Mouse (Mus musculus) heart, postnatal 36 days (tissue): Measurements from ENCODE around the gene Tgfb1i1. TPM values are rescaled to one million over a fixed set of nuclear protein-coding genes. Genes with fewer than 3 reads are reported as not detected.

ENCODE experiments used
- DNase-seq, 2 experiments: peaks; one replicate each; pipeline ENCODE4 v3.0.0; 2021 to 2022
- intact Hi-C: fragments of 180-260 bp; cut with DNase I; formaldehyde crosslinking; loops from one replicate; pipeline ENCODE4 v1.15.1; 2025
- total RNA-seq, 2 experiments: library from RNA; stranded (reverse); gene quantifications; 2 replicates each; pipeline ENCODE4 v1.2.3; 2021

The Tgfb1i1 gene
- total RNA-seq, 2 experiments from 2014 or later = 17.4 to 20.8 TPM

DNA sequence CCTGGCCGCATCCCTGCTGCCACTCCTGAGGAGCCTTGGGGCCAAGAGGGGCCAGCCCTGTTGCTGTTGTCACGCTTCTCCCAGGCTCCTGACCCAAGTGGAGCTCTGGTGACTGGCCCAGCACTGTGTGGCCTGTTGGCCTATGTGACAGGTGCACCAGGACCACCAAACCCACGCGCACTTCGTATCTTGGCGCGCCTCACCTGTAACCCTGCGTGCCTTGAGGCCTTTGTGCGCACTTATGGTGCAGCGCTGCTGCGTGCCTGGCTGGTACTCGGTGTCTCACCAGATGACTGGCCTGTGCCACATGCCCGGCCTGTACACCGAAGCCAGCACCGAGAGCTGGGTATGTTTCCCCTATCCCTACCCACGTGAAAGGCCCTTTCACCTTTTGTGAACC is 4.3 kb upstream of the Tgfb1i1 start:
- no peak for DNase-seq
- intact Hi-C loops = loop anchor here (5.0 kb wide), 1 partner anchor 450 kb away; no protein-coding TSS in a partner anchor

GRCm38 (mm10) chr7:128243921-128244320 is 2.7 kb upstream of the Tgfb1i1 start:
- intact Hi-C loops = loop anchor here (5.0 kb wide), 1 partner anchor 448 kb away; no protein-coding TSS in a partner anchor
- DNase-seq = no peak

- no peak for DNase-seq
- intact Hi-C loops = loop anchor here (5.0 kb wide), 4 partner anchors 53 to 463 kb away; partner anchors contain the start of genes BC017158 and Tial1
These were observed 2.1 kb upstream of the Tgfb1i1 start for GRCm38 (mm10) chr7:128244410-128245025.

DNA sequence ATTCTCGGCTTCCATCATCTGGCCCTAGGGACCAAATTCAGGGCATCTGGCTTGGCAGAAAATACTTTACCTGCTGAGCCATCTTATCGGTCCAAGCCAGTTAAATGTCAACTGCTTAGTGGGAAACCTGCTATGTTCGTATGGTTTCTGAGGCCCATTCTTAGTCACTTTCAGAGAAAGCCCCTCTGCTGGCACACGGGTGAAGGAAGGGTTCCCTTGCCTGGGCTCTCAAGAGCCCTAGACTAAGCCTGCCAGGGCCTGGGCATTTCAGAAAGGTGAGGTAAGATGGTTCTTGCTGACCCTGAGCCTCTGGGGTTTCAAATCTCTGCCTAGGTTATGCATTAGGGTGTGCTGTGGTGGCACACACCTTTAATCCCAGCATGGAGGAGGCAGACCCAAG is 1.1 kb upstream of the Tgfb1i1 start:
- DNase-seq = no peak
- intact Hi-C loops = loop anchor here (5.0 kb wide), 3 partner anchors 52 to 462 kb away; partner anchors contain the start of genes BC017158 and Tial1

DNA sequence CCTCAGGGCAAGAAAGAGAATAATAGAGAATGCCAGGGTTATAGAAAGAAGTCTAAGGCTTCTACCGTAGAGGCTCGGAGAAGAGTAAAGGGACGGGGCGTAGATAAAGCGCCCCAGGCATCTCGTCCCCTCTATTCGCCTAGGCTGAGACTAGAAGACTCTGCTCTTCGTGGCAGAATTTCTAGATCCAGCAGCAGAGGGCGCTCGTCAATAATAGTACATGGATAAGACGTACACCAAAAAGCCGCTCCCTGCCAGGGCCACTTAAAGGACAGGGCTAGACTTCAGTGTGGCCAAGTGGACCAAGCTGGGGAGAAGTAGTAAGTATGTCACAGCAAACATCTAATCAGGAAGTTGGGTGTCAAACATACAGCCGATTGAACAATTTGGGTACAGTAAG is 831 bp downstream of the Tgfb1i1 start:
- intact Hi-C loops = loop anchor here (1.0 to 5.0 kb wide), 4 partner anchors 50 to 460 kb away; partner anchors contain the start of genes BC017158 and Tial1
- DNase-seq = peak; percentile 86 to 92

DNA sequence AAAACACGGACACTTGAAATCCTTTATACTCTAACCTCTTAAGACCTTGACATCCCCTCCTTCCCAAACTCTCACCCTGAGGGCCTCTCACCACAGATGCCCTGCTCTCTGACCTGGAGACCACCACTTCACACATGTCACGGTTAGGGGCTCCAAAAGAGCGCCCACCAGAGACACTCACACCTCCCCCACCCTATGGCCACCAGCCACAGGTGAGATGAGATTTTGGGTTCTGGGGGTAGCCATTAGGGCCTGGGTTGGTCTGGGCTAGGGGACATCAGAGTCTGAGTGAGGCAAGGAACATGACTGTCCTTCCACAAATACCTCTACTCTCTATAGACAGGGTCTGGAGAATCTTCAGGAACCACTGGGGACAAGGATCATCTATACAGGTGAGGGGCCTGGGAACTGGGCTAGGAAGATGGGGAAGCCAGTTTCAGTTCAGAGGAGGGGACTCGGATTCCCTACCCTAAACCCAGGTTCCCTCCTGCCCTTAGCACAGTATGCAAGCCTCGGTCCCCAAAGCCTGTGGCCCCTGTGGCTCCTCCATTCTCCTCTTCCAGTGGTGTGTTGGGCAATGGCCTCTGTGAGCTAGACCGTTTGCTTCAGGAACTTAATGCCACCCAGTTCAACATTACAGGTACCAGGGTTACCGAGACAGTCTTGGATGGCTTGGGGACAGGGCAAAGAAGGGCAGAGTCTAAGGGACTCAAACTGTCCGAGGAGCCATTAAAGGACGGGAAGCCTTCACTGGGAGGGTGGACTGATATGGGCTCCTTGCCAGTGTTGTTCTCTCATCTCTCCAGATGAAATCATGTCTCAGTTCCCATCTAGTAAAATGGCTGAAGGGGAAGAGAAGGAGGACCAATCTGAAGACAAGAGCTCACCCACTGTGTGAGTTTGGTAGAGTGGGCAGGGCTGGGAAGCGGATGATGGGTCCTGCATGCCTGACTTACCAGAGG is 1.8 kb downstream of the Tgfb1i1 start:
- intact Hi-C loops = loop anchor here (5.0 kb wide), 3 partner anchors 49 to 459 kb away; partner anchors contain the start of genes BC017158 and Tial1
- DNase-seq = no peak

DNA sequence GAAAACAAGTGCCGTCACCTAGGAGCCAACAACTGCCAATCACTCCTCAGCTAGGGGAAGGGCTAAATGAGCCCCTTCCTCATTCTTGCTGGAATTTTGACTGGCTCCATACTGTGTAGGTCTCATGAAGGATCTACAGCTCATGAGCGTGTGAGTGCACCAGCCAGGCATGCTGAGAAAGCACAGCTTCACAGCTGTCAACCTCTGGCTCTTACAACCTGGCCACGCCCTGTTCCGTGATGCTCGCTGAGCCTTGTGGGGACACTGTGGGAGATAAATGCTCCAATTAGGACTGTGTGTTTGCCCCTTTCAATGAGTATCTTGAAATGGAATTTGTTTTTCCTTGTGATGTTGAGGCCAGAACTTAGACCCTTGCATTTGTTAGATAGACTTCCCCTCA is 3.4 kb downstream of the Tgfb1i1 start:
- intact Hi-C loops = loop anchor here (5.0 kb wide), 3 partner anchors 47 to 457 kb away; partner anchors contain the start of genes BC017158 and Tial1
- DNase-seq = no peak

GRCm38 (mm10) chr7:128251946-128252345 is 5.3 kb downstream of the Tgfb1i1 start:
- DNase-seq = no peak
- intact Hi-C loops = no loop called here

- intact Hi-C loops = no loop called here
- no peak for DNase-seq
These were observed 6.0 kb downstream of the Tgfb1i1 start for GRCm38 (mm10) chr7:128252609-128253008.

GRCm38 (mm10) chr7:128254978-128255377 is 8.4 kb downstream of the Tgfb1i1 start:
- intact Hi-C loops = no loop called here
- no peak for DNase-seq

DNA sequence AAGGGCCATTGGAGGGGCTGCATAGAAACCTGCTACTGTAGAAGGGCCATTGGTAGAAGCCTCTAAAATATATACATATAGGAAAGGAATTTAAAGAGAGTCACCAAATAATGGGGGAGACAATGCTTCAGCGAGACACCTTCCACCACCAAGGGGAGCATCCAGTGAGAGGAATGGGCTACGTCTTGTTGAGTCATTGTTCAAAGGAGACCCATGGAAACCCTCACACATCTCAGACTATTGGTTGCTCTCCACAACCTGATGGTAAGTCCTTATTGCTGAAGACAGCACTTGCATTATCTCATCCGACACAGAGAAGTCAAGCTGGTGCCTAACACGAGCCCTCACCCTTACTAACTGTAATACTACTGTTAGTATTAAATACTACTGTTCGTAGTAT is 9.1 kb downstream of the Tgfb1i1 start:
- DNase-seq = no peak
- intact Hi-C loops = no loop called here

GRCm38 (mm10) chr7:128256783-128257334 is 10.2 kb downstream of the Tgfb1i1 start:
- DNase-seq = peak in 1 of 2 experiments; percentile 44
- intact Hi-C loops = no loop called here

DNA sequence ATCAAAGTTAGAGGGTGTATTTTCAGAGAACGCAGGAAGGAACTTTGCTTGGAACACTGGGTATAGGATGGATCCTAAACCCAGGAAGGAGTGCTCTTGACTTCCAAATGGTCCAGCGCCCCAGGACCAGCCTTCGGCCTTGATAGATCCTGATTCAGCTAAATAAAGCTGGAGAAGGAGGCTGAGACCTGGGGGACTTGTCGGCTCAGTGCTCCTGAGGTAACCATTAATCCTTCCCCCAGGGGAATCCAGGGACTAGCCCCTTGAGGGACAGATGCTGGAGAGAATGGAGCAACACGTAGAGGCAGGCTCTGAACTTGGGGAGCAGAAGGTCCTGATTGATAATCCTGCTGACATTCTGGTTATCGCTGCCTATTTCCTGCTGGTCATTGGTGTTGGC is 18.8 kb downstream of the Tgfb1i1 start, which contains the start of gene Slc5a2:
Gene Slc5a2, plus strand, starts transcription at position 247 of the 400 bp plus-strand sequence.
- no peak for DNase-seq

GRCm38 (mm10) chr7:128266056-128266455 is 19.4 kb downstream of the Tgfb1i1 start:
- intact Hi-C loops = no loop called here
- no peak for DNase-seq

More for the DNA sequence above, 18.8 kb downstream of the Tgfb1i1 start, which contains the start of gene Slc5a2:
- intact Hi-C loops = no loop called here

DNA sequence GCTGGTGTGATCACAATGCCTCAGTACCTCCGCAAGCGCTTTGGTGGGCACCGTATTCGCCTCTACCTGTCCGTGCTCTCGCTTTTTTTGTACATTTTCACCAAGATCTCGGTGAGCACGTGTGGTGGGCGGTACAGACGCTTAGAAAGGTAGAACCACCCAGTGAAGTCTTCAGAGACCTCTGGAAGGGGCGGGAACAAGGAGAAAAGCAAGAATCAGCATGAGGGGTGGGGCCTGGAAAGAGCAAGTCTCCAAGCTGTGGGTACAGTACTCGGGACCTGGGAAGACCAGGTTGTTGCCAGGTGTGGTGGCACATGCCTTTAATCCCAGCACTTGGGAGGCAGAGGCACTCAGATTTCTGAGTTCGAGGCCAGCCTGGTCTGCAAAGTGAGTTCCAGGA is 20.8 kb downstream of the Tgfb1i1 start:
- no peak for DNase-seq
- intact Hi-C loops = no loop called here

- no peak for DNase-seq
- intact Hi-C loops = no loop called here
These were observed 21.2 kb downstream of the Tgfb1i1 start for GRCm38 (mm10) chr7:128267813-128268212.

GRCm38 (mm10) chr7:128270431-128270850 is 23.8 kb downstream of the Tgfb1i1 start:
- intact Hi-C loops = no loop called here
- DNase-seq = no peak

DNA sequence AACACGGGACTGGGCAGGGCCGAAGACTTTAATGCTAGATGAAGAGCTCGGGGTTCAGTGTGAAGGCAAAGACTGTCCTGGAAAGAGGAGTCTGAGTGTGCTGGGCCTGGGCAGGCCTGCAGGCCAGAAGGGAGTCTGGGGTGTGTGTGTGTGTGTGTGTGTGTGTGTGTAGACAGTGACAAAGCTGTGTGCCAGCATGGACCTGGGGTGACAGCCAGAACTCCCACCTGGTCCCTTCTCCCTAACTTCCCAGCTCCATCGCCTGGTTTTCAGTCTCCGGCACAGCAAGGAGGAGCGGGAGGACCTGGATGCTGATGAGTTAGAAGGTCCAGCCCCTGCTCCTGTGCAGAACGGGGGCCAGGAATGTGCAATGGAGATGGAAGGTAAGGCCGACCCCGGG is 24.9 kb downstream of the Tgfb1i1 start:
- intact Hi-C loops = no loop called here
- DNase-seq = no peak

DNA sequence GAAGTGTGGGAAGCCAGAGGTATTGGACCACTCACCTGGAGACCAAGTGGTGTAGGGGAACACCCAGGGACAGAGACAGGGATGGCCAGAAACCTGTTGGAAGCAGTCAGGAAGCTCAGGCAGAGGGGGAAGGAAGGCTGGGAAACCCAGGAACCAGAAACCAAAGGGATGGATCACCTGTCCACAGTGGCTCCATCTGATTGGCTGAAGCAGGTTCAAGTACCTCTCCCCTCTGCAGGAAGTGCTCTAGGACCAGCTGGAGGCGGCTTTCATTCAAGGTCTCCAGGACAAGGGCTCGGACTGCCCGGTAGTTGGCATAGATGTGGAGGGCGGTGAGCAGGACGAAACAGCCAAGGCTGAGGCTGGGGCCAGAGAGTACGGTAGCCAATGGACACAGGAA is 29.4 kb downstream of the Tgfb1i1 start:
- intact Hi-C loops = no loop called here
- DNase-seq = no peak

- DNase-seq = no peak
- intact Hi-C loops = no loop called here
These were observed 33.1 kb downstream of the Tgfb1i1 start for GRCm38 (mm10) chr7:128279750-128280149.

- no peak for DNase-seq
- intact Hi-C loops = no loop called here
These were observed 35.2 kb downstream of the Tgfb1i1 start for GRCm38 (mm10) chr7:128281765-128282164.
